Mouse (Mus musculus) E14TG2a.4 (cell line): ENCODE data around the gene Nosip.

ENCODE experiments used
- H3K27me3 ChIP-seq: 2 replicates; pipeline ENCODE4 v1.6.1; 2014; ENCODE audit warnings: low read length, control low read depth; ENCODE audit not compliant: insufficient read depth
- H3K36me3 ChIP-seq: 2 replicates; pipeline ENCODE4 v1.6.1; 2014; ENCODE audit warnings: low read length, control low read depth; ENCODE audit not compliant: insufficient read depth
- H3K4me1 ChIP-seq: replicated peaks from 2 replicates; pipeline ENCODE4 v1.6.1; 2014; ENCODE audit warnings: low read depth, low read length, control low read depth
- H3K4me3 ChIP-seq: replicated peaks from 2 replicates; pipeline ENCODE4 v1.5.1; 2014; ENCODE audit warnings: mild to moderate bottlenecking, low read length
- H3K9me3 ChIP-seq: 2 replicates; pipeline ENCODE4 v1.6.1; 2014; ENCODE audit warnings: low read length, control low read depth
- CTCF ChIP-seq: conservative IDR thresholded peaks from 2 replicates; pipeline ENCODE4 v1.5.1; 2014; ENCODE audit warnings: low read length
- NANOG ChIP-seq: IDR thresholded peaks from 2 replicates; pipeline ENCODE4 v1.6.1; 2014; ENCODE audit warnings: borderline replicate concordance, low read length, mixed read lengths
- POU5F1 ChIP-seq: IDR thresholded peaks from 2 replicates; pipeline ENCODE4 v1.6.1; 2014; ENCODE audit warnings: low read length, borderline replicate concordance

Gene Nosip

GRCm38 (mm10) chr7:45062239-45062835 lies at the start of gene Nosip, which contains the start of gene Prrg2:
Nosip (plus strand) TSS chr7:45062429.
Prrg2 (minus strand) TSS chr7:45062677.
- Histone ChIP-seq H3K4me3 (peak within 1 kb of the TSS; percentile 95), H3K9me3 (no peaks in the 10 kb centered on the region), H3K36me3 (peaks cover 12% of the 10 kb centered on the region), H3K27me3 (no peaks in the 10 kb centered on the region), H3K4me1 (peaks cover 73% of the 10 kb centered on the region)
- TF ChIP-seq POU5F1 = no peak
- TF ChIP-seq CTCF = no peak
- no peak for TF ChIP-seq NANOG

GRCm38 (mm10) chr7:45012824-45013223 lies 49.4 kb upstream of the Nosip start:
- peaks cover 65% of the 10 kb centered on the region for H3K36me3 ChIP-seq
- peaks cover 64% of the 10 kb centered on the region for H3K4me1 ChIP-seq
- H3K4me3 ChIP-seq = no peak overlapping the region
- TF ChIP-seq NANOG (no peak), CTCF (no peak), POU5F1 (no peak)
- H3K27me3 ChIP-seq = peaks cover 2% of the 10 kb centered on the region; the same call in 1 of the 2 replicates
- H3K9me3 ChIP-seq = no peaks in the 10 kb centered on the region

- Histone ChIP-seq H3K27me3 (no peaks in the 10 kb centered on the region; the same call in 1 of the 2 replicates), H3K4me3 (no peak overlapping the region), H3K4me1 (peaks cover 63% of the 10 kb centered on the region), H3K9me3 (no peaks in the 10 kb centered on the region), H3K36me3 (peaks cover 58% of the 10 kb centered on the region)
- no peak for TF ChIP-seq CTCF
- TF ChIP-seq NANOG = no peak
- no peak for TF ChIP-seq POU5F1
Measured at GRCm38 (mm10) chr7:45013366-45014095, 48.7 kb upstream of the Nosip start.

- no peak for TF ChIP-seq POU5F1
- TF ChIP-seq CTCF = no peak
- no peak for TF ChIP-seq NANOG
- Histone ChIP-seq H3K4me3 (no peak overlapping the region), H3K36me3 (peaks cover 53% of the 10 kb centered on the region), H3K9me3 (no peaks in the 10 kb centered on the region), H3K27me3 (no peaks in the 10 kb centered on the region; the same call in 1 of the 2 replicates), H3K4me1 (peaks cover 63% of the 10 kb centered on the region)
Measured at GRCm38 (mm10) chr7:45014096-45014451, 48.2 kb upstream of the Nosip start.

GRCm38 (mm10) chr7:45015344-45015956 lies 46.8 kb upstream of the Nosip start:
- no peaks in the 10 kb centered on the region; the same call in 1 of the 2 replicates for H3K27me3 ChIP-seq
- H3K4me3 ChIP-seq = peak overlapping the region; percentile 99
- peaks cover 67% of the 10 kb centered on the region for H3K4me1 ChIP-seq
- H3K9me3 ChIP-seq = no peaks in the 10 kb centered on the region
- H3K36me3 ChIP-seq = peaks cover 39% of the 10 kb centered on the region
- TF ChIP-seq CTCF (no peak), NANOG (no peak), POU5F1 (no peak)

- H3K27me3 ChIP-seq = no peaks in the 10 kb centered on the region; the same call in 1 of the 2 replicates
- H3K4me3 ChIP-seq = peak within 1 kb of the TSS; percentile 99
- no peaks in the 10 kb centered on the region for H3K9me3 ChIP-seq
- peaks cover 67% of the 10 kb centered on the region for H3K4me1 ChIP-seq
- TF ChIP-seq POU5F1 = no peak
- TF ChIP-seq CTCF = no peak
- peaks cover 38% of the 10 kb centered on the region for H3K36me3 ChIP-seq
Measured at GRCm38 (mm10) chr7:45015957-45016612, 46.1 kb upstream of the Nosip start, which contains the start of gene Scaf1. Scaf1 (minus strand) TSS chr7:45016363.

GRCm38 (mm10) chr7:45016761-45017160 lies 45.5 kb upstream of the Nosip start:
- TF ChIP-seq CTCF (no peak), POU5F1 (no peak), NANOG (no peak)
- Histone ChIP-seq H3K27me3 (no peaks in the 10 kb centered on the region; the same call in 1 of the 2 replicates), H3K9me3 (no peaks in the 10 kb centered on the region), H3K4me3 (peak overlapping the region; percentile 99), H3K36me3 (peaks cover 35% of the 10 kb centered on the region), H3K4me1 (peaks cover 63% of the 10 kb centered on the region)

GRCm38 (mm10) chr7:45017242-45018061 lies 44.8 kb upstream of the Nosip start, which contains the start of gene Rras:
Rras (plus strand) TSS chr7:45017961.
- peak within 1 kb of the TSS; percentile 99 for H3K4me3 ChIP-seq
- TF ChIP-seq POU5F1 = peak; percentile 78; the same call in 1 of the 2 replicates
- no peak for TF ChIP-seq NANOG
- TF ChIP-seq CTCF = no peak
- no peaks in the 10 kb centered on the region; the same call in 1 of the 2 replicates for H3K27me3 ChIP-seq
- peaks cover 28% of the 10 kb centered on the region for H3K36me3 ChIP-seq
- H3K4me1 ChIP-seq = peaks cover 59% of the 10 kb centered on the region
- no peaks in the 10 kb centered on the region for H3K9me3 ChIP-seq
